Mouse (Mus musculus) heart, postnatal 0 days (tissue): Measurements from ENCODE around the gene Fpgs.

Source experiments
- CTCF ChIP-seq: IDR thresholded peaks from 2 replicates; pipeline ENCODE4 v1.5.1; 2016; ENCODE audit warnings: antibody characterized with exemption, control low read depth, low read depth
- EP300 ChIP-seq: IDR thresholded peaks from 2 replicates; pipeline ENCODE4 v1.6.1; 2016; ENCODE audit warnings: antibody characterized with exemption, low read depth

DNA sequence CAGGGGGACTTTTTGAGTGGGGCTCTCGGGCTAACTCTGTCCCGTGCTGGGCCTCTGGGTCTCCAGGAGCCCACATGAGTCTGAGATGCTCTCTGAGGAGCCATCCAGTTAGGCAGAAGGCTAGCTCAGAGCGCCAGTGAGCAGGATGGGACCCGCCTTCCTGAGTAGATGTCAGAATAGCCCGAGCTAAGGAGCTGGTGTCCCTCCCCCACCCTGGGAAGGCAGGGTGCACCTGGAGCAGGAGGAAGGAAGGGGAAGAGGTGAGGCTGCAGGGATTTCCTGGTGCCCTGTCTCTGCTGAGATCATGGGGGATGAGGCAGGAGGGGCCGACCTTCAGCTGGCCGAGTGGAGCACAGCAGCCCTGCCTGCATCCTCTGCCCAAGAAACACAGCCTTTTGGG is 24.5 kb upstream of the Fpgs start:
- TF ChIP-seq CTCF (no peak), EP300 (peak; percentile 97)
